Mouse (Mus musculus): Measurements from ENCODE around the gene Dut. TPM values are rescaled to one million over a fixed set of nuclear protein-coding genes. Genes with fewer than 3 reads are reported as not detected.

Gene Dut
- total and polyA plus RNA-seq, 3 experiments = 146 to 331 (median 276) TPM

DNA sequence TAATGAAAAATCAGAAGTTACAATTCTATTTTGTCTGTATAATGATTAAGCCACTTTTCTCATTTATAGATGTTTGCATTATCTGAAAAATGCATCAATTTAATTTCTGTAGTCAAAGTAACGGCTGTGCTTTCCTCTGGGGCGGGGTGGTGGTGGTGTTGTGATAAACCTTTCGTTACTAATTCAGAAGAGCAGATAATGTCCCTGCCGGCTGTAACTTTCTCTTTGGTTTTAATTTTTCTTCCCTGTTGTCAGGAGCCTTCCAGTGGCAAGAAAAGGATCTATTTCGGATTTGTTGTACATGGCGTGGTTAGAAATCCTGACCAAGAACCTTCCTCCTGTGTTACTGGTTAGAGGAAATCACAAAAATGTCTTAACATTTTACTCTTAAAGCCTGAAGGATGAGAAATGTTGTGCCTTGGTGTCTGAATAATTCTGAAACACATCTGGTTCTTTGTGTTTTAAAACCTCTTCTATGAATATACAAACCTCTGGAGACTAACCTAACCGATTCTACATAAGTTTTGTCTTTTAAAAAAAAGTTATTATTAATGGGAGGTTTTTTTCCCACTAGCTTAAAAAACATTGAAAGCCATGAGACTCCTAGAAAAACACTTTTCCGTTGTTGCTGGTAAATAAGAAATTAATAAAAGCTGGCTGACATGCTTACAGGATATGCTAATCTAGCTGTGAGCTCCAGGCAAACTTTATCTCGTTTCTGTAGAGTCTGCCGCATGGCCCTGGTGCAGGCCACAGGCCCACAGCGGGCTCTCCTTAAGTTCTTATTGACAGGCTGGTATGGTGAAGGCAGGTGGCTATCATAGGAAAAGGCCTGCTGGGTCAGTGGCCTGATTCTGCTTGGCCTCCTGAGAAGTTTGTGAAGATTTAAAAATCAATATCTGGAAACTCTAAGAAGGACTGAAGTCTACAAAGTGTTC is 18.2 kb upstream of the Dut start:
- Histone ChIP-seq H3K4me3 (ENCODE audit: control insufficient read depth in 1 of 2, insufficient read depth in 1 of 2, low read depth in 2 of 2, low read length in 2 of 2) (peak overlapping the region; percentile 39 to 62), H3K4me1 (ENCODE audit: control insufficient read depth in 1 of 2, insufficient read depth in 2 of 2, low read length in 2 of 2) (peaks cover 27 to 43% of the 10 kb centered on the region in 2 experiments), H3K27ac (ENCODE audit: control insufficient read depth, low read depth, low read length) (peak overlapping the region; percentile 93), H3K36me3 (ENCODE audit: control insufficient read depth in 1 of 2, insufficient read depth in 2 of 2, low read length in 2 of 2) (peaks cover 0 to 45% of the 10 kb centered on the region in 2 experiments; a peak in 2 of 4 replicates), H3K27me3 (ENCODE audit: control insufficient read depth in 1 of 2, insufficient read depth in 2 of 2, low read length in 2 of 2) (no peaks in the 10 kb centered on the region), H3K9ac (ENCODE audit: control insufficient read depth, low read depth, low read length, poor library complexity, severe bottlenecking) (peak overlapping the region; percentile 57), H3K9me3 (replicated peaks; ENCODE audit: insufficient read depth, low read length) (no peaks in the 10 kb centered on the region), H3K79me2 (ENCODE audit: control insufficient read depth, insufficient read depth, low read length, poor library complexity) (no peaks in the 10 kb centered on the region)
- TF ChIP-seq NELFE (IDR thresholded peaks at IDR 0.05; ENCODE audit: low read depth, low read length) = 0 out of 2 replicates have a peak, but pooled peaks have one; percentile 34
- TF ChIP-seq POLR2A (IDR thresholded peaks at IDR 0.05; ENCODE audit: control insufficient read depth in 1 of 2, insufficient read depth in 1 of 2, low read depth in 1 of 2, low read length in 2 of 2, poor library complexity in 1 of 2) = peak in 1 of 2 experiments; percentile 36; a peak in 1 of 4 replicates
- TF ChIP-seq JUND (IDR thresholded peaks at IDR 0.05; ENCODE audit: low read depth, low read length) = no peak
- peak in 1 of 2 experiments; percentile 88; a peak in 3 of 4 replicates for TF ChIP-seq EP300 (IDR thresholded peaks at IDR 0.05; ENCODE audit: low read depth in 1 of 2, low read length in 2 of 2)
- TF ChIP-seq MYB (IDR thresholded peaks at IDR 0.05; ENCODE audit: low read depth, low read length) = peak; percentile 79
- peak; percentile 77 for TF ChIP-seq TCF12 (IDR thresholded peaks at IDR 0.05; ENCODE audit: low read depth, low read length)
- TF ChIP-seq CHD1 (IDR thresholded peaks at IDR 0.05; ENCODE audit: low read depth, low read length) = 0 out of 2 replicates have a peak, but pooled peaks have one; percentile 62
- TF ChIP-seq RCOR1 (IDR thresholded peaks at IDR 0.05; ENCODE audit: low read depth, low read length) = peak; percentile 81
- 0 out of 2 replicates have a peak, but pooled peaks have one; percentile 26 for TF ChIP-seq MAFK (IDR thresholded peaks at IDR 0.05; ENCODE audit: borderline replicate concordance, low read depth, low read length)
- TF ChIP-seq TAL1 (IDR thresholded peaks at IDR 0.05; ENCODE audit: low read length) = no peak
- TF ChIP-seq MYC (IDR thresholded peaks at IDR 0.05; ENCODE audit: low read depth, low read length) = peak; percentile 83
- TF ChIP-seq GATA1 (IDR thresholded peaks at IDR 0.05; ENCODE audit: low read depth, low read length) = peak; percentile 72
- TF ChIP-seq E2F4 (IDR thresholded peaks at IDR 0.05; ENCODE audit: borderline replicate concordance, low read depth, low read length) = no peak
- TF ChIP-seq MXI1 (IDR thresholded peaks at IDR 0.05; ENCODE audit: low read depth, low read length) = peak; percentile 78
- peak; percentile 66; the same call in 1 of the 2 replicates for TF ChIP-seq ETS1 (IDR thresholded peaks at IDR 0.05; ENCODE audit: low read depth, low read length)
- peak; percentile 82 for TF ChIP-seq MAX (IDR thresholded peaks at IDR 0.05; ENCODE audit: low read length)
- no peak for TF ChIP-seq UBTF (IDR thresholded peaks at IDR 0.05; ENCODE audit: borderline replicate concordance, insufficient read depth, low read depth, low read length)
- peak; percentile 64 for TF ChIP-seq TBP (IDR thresholded peaks at IDR 0.05; ENCODE audit: low read depth, low read length)
- DNase-seq (ENCODE audit: low read depth, low spot score) = peak; percentile 78

DNA sequence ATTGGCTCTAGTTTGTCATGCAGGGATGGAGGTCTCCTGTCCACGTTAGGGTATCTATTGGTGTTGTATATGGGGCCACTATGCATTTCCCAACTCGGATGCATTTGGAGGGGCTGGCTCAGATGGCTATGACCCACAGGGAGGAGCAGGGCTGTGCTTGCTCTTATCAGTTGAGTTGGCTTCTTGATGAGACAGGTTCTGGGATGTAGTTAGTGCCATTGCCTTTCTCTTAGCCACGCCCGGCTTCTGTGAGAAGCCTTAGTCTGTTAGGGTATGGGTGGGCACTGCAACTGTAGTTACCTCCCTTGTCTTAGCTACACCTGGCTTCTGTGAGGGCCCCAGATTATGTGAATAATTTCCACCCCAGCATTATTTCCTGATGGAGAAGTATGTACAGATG is 14.8 kb upstream of the Dut start:
- no peak for TF ChIP-seq MYB (IDR thresholded peaks at IDR 0.05; ENCODE audit: low read depth, low read length)
- TF ChIP-seq MAFK (IDR thresholded peaks at IDR 0.05; ENCODE audit: borderline replicate concordance, low read depth, low read length) = no peak
- no peak for TF ChIP-seq ZNF384 (IDR thresholded peaks at IDR 0.05; ENCODE audit: low read depth, low read length)
- TF ChIP-seq RCOR1 (IDR thresholded peaks at IDR 0.05; ENCODE audit: low read depth, low read length) = 0 out of 2 replicates have a peak, but pooled peaks have one; percentile 13
- TF ChIP-seq CHD2 (IDR thresholded peaks at IDR 0.05; ENCODE audit: low read length) = no peak
- no peak for TF ChIP-seq MAZ (IDR thresholded peaks at IDR 0.05; ENCODE audit: low read depth, low read length)
- peak in 1 of 2 experiments; percentile 6; a peak in 1 of 4 replicates for TF ChIP-seq EP300 (IDR thresholded peaks at IDR 0.05; ENCODE audit: low read depth in 1 of 2, low read length in 2 of 2)
- TF ChIP-seq HCFC1 (IDR thresholded peaks at IDR 0.05; ENCODE audit: low read depth, low read length) = no peak
- Histone ChIP-seq H3K9me3 (replicated peaks; ENCODE audit: insufficient read depth, low read length) (no peaks in the 10 kb centered on the region), H3K4me1 (ENCODE audit: control insufficient read depth in 1 of 2, insufficient read depth in 2 of 2, low read length in 2 of 2) (peaks cover 33 to 49% of the 10 kb centered on the region in 2 experiments), H3K27me3 (ENCODE audit: control insufficient read depth in 1 of 2, insufficient read depth in 2 of 2, low read length in 2 of 2) (no peaks in the 10 kb centered on the region), H3K27ac (ENCODE audit: control insufficient read depth, low read depth, low read length) (peak overlapping the region; percentile 32; the same call in 1 of the 2 replicates), H3K79me2 (ENCODE audit: control insufficient read depth, insufficient read depth, low read length, poor library complexity) (no peaks in the 10 kb centered on the region), H3K36me3 (ENCODE audit: control insufficient read depth in 1 of 2, insufficient read depth in 2 of 2, low read length in 2 of 2) (peaks cover 0 to 48% of the 10 kb centered on the region in 2 experiments; a peak in 2 of 4 replicates), H3K4me3 (ENCODE audit: control insufficient read depth in 1 of 2, insufficient read depth in 1 of 2, low read depth in 2 of 2, low read length in 2 of 2) (no peak overlapping the region), H3K9ac (ENCODE audit: control insufficient read depth, low read depth, low read length, poor library complexity, severe bottlenecking) (no peak overlapping the region)
- peak; percentile 45 for DNase-seq (ENCODE audit: low read depth, low spot score)
